ENCODE assay signal across 9 mouse cellular contexts in the genomic region with DNA sequence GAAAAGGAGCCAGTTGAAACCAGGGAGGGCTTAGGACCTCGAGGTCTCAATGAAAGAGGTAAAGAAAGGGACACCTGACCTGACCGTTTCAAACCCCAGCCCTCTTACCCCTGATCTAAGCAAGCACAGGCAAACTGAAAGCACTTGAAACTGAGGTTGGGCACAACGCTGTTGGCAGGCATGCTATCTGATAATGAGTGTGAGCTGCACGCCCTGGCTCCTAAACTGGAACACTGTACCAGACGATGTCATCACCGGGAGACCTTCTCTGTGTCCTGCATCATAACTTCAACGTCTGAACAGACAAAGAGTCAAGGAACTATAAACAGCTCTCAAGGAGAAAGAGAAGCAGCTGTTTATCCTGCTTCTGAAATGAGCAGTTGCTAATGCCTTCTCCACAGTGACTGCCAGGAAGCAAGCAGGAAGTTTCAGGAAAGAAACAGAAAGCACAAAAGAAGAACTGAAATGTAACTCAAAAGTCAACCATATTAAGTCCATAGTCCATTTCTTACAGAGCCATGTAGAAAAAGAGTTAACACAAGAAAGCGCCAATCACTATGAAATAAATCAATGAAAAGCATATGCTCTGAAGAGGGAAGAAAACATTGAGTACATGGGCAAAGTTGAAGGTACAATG.
DNase-seq lines count a peak whose midpoint lies in the region; ATAC-seq and TF ChIP-seq lines count a peak whose summit lies in the region.
"Had no signal": no experiment of that assay in that cellular context is flagged by ENCODE, and none has a peak within 500 bp of the region (broad histone marks: within the 10 kb centered on the region; RNA-seq: fewer than 3 reads in every experiment).

No protein-coding gene starts in this region.

- ATAC-seq in forebrain, embryonic 14.5 days, result no peak
- ATAC-seq in forebrain, embryonic 13.5 days, result no peak

- TF ChIP-seq POLR2A in brain, embryonic 14.5 days (IDR thresholded peaks at IDR 0.05; ENCODE audit: borderline replicate concordance, extremely low read depth, insufficient read depth, insufficient read length, poor library complexity, severe bottlenecking), result no peak

- no peaks in the 10 kb centered on the region for H3K27me3 ChIP-seq in forebrain, embryonic 14.5 days (replicated peaks; ENCODE audit: control insufficient read depth, insufficient read depth, low read length)
- no peaks in the 10 kb centered on the region for H3K27me3 ChIP-seq in forebrain, embryonic 13.5 days

- H3K36me3 ChIP-seq in forebrain, embryonic 14.5 days (ENCODE audit: control insufficient read depth, insufficient read depth, low read length), result no peaks in the 10 kb centered on the region
- no peaks in the 10 kb centered on the region for H3K36me3 ChIP-seq in forebrain, embryonic 13.5 days (ENCODE audit: poor library complexity, severe bottlenecking)

- H3K9me3 ChIP-seq in forebrain, embryonic 14.5 days (replicated peaks; ENCODE audit: control insufficient read depth, low read length), result no peaks in the 10 kb centered on the region
- no peaks in the 10 kb centered on the region for H3K9me3 ChIP-seq in forebrain, embryonic 13.5 days (replicated peaks)

- H3K4me3 ChIP-seq in forebrain, embryonic 14.5 days (ENCODE audit: low read depth, low read length), result no peak overlapping the region
- no peak overlapping the region for H3K4me3 ChIP-seq in forebrain, embryonic 13.5 days

- intact Hi-C loops in heart, postnatal 10 days (cut with DNase I), result no loop called here

- peak; percentile 33 for DNase-seq in forebrain, embryonic 14.5 days (ENCODE audit: low spot score)
- DNase-seq in brain, embryonic 14.5 days (ENCODE audit: low read depth), result peak; percentile 51
- DNase-seq in heart, postnatal 10 days, result peak; percentile 49 to 51
- DNase-seq in lung, postnatal 25 days (ENCODE audit: low spot score), result peak; percentile 18
- no peak for DNase-seq in retina, postnatal 1 day
- no peak for DNase-seq in cerebellum, postnatal 25 days
- DNase-seq in adrenal gland, adult (ENCODE audit: inconsistent age in 2 of 2, low spot score in 1 of 2), result no peak

- WGBS in forebrain, embryonic 14.5 days, result 46% methylated on average over 8 of the region's 8 CpGs
- WGBS in forebrain, embryonic 13.5 days, result 53% methylated on average over 8 of the region's 8 CpGs

- no peak for TF ChIP-seq CTCF in brain, embryonic 14.5 days (IDR thresholded peaks at IDR 0.05; ENCODE audit: borderline replicate concordance, extremely low read depth, insufficient read depth, insufficient read length)

- H3K27ac ChIP-seq in forebrain, embryonic 14.5 days (ENCODE audit: low read depth, low read length), result no peak overlapping the region
- no peak overlapping the region for H3K27ac ChIP-seq in forebrain, embryonic 13.5 days
- H3K27ac ChIP-seq: hindbrain, embryonic 14.5 days had no signal

- H3K4me2 ChIP-seq in forebrain, embryonic 14.5 days (ENCODE audit: low read length), result no peak overlapping the region
- no peak overlapping the region for H3K4me2 ChIP-seq in forebrain, embryonic 13.5 days
- H3K4me2 ChIP-seq: hindbrain, embryonic 14.5 days had no signal

- no peak overlapping the region for H3K9ac ChIP-seq in forebrain, embryonic 14.5 days (ENCODE audit: low read length)
- no peak overlapping the region for H3K9ac ChIP-seq in forebrain, embryonic 13.5 days
- H3K9ac ChIP-seq: hindbrain, embryonic 14.5 days had no signal

- no peaks in the 10 kb centered on the region for H3K4me1 ChIP-seq in forebrain, embryonic 14.5 days (ENCODE audit: control insufficient read depth, insufficient read depth, low read length)
- peaks cover 6% of the 10 kb centered on the region for H3K4me1 ChIP-seq in forebrain, embryonic 13.5 days

Comparison
In these comparisons a context has a peak if more than half of its experiments do, and no peak if none do; other contexts are left out.
1. DNase-seq: peak in forebrain, embryonic 14.5 days (single experiment), brain, embryonic 14.5 days (single experiment), heart, postnatal 10 days (2 of 2) and lung, postnatal 25 days (single experiment); none in retina, postnatal 1 day (single experiment), cerebellum, postnatal 25 days (0 of 2) and adrenal gland, adult (0 of 2).